Comparison of ENCODE assay signal across 9 mouse cellular contexts in the genomic region with DNA sequence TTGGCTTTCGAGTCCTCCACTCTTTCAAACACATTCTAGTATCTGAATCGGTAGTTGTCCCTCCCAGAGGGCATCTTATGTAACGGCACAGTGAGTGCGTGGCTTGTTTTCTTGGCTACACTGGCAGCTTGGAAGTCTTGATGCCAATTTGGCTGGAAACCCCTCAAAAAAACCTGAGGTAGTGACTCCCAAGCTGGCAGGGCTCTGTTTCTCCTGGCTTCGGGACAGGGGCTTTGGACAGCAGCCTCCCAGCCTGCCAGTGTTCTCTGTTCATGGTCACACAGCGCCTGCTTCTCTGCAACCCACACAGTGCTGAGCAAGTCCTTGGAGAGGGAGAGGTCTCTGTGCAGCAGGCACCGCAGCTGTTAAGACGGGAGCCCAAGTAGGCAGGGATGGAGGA.
DNase-seq lines count a peak whose midpoint lies in the region; ATAC-seq lines count a peak whose summit lies in the region.
"Had no signal": no experiment of that assay in that cellular context is flagged by ENCODE, and none has a peak within 500 bp of the region (broad histone marks: within the 10 kb centered on the region; RNA-seq: fewer than 3 reads in every experiment).

No protein-coding gene starts in this region.

- H3K9me3 ChIP-seq in hindbrain, embryonic 13.5 days = no peaks in the 10 kb centered on the region
- no peaks in the 10 kb centered on the region for H3K9me3 ChIP-seq in hindbrain, embryonic 12.5 days (replicated peaks)

- peak; percentile 69; the same call in 1 of the 2 replicates for ATAC-seq in hindbrain, embryonic 13.5 days (ENCODE audit: low FRiP score)
- ATAC-seq in hindbrain, embryonic 12.5 days (ENCODE audit: low FRiP score) = no peak
- ATAC-seq in erythroid progenitor cell, adult 5-6 weeks (replicated peaks; ENCODE audit: low FRiP score, poor library complexity, severe bottlenecking) = no peak

- H3K4me3 ChIP-seq in hindbrain, embryonic 13.5 days = no peak overlapping the region
- H3K4me3 ChIP-seq in hindbrain, embryonic 12.5 days = no peak overlapping the region

- DNase-seq in cerebellum, adult 18-20 months = peak; percentile 84
- DNase-seq in gastrocnemius, adult 8-10 months (ENCODE audit: low spot score in 2 of 2) = peak; percentile 28 to 42
- DNase-seq in layer of hippocampus, postnatal 14 days (ENCODE audit: low spot score in 2 of 2) = peak; percentile 61 to 89
- DNase-seq in right cerebral cortex, adult 18-20 months = peak; percentile 73
- no peak for DNase-seq in thymus, postnatal 25 days

- H3K27me3 ChIP-seq in hindbrain, embryonic 13.5 days = no peaks in the 10 kb centered on the region
- no peaks in the 10 kb centered on the region for H3K27me3 ChIP-seq in hindbrain, embryonic 12.5 days

- WGBS in hindbrain, embryonic 13.5 days = 85% methylated on average over 8 of the region's 8 CpGs
- WGBS in hindbrain, embryonic 12.5 days = 78% methylated on average over 8 of the region's 8 CpGs

- H3K36me3 ChIP-seq in hindbrain, embryonic 13.5 days = no peaks in the 10 kb centered on the region
- no peaks in the 10 kb centered on the region for H3K36me3 ChIP-seq in hindbrain, embryonic 12.5 days

- H3K9ac ChIP-seq in hindbrain, embryonic 13.5 days = no peak overlapping the region
- no peak overlapping the region for H3K9ac ChIP-seq in hindbrain, embryonic 12.5 days

- no peak overlapping the region for H3K4me2 ChIP-seq in hindbrain, embryonic 13.5 days
- no peak overlapping the region for H3K4me2 ChIP-seq in hindbrain, embryonic 12.5 days (replicated peaks)

- H3K27ac ChIP-seq in hindbrain, embryonic 13.5 days = no peak overlapping the region
- H3K27ac ChIP-seq in hindbrain, embryonic 12.5 days = no peak overlapping the region
- H3K27ac ChIP-seq: kidney, postnatal 0 days had no signal

- no peaks in the 10 kb centered on the region for H3K4me1 ChIP-seq in hindbrain, embryonic 13.5 days (replicated peaks)
- H3K4me1 ChIP-seq in hindbrain, embryonic 12.5 days = no peaks in the 10 kb centered on the region
